Mouse (Mus musculus) erythroblast, embryonic 14.5 days (primary cell): ENCODE measurements around the gene Cdk16.
"Not testable (repeated sequence)": the region's sequence is repeated elsewhere in the genome, so short reads cannot be mapped to it uniquely, and the experiment has no call there.

ENCODE experiments used
- GATA1 ChIP-seq: IDR thresholded peaks from 2 replicates; pipeline ENCODE4 v1.6.1; 2012; ENCODE audit warnings: low read length, inconsistent platforms, mixed read lengths
- TAL1 ChIP-seq: IDR thresholded peaks from 3 replicates; pipeline ENCODE4 v1.6.1; 2012; ENCODE audit warnings: low read length, inconsistent platforms, mixed read lengths

- not testable (repeated sequence) for TF ChIP-seq TAL1, GATA1
Observed at GRCm38 (mm10) chrX:20730048-20730447, 42.3 kb downstream of the Cdk16 start.
